In the genomic region with DNA sequence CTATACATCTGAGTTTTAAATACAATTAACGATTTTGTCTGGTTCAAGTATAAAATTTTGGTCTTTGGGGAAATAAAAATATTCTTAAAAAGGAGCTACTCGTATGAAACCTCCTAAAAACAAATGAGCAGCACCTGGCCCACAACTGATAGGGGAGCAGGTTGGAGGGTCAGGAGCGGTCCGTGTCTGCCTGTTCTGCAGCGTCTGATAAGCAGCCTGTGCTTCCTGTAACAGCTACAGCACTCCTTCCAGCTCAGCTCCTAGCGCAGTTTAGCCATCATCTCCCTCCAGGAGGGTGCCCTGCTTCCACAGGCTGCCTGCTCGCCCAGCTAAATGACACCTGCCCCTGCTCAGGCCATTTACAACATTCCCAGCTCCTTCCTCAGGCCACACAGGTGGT, we compare ENCODE assay signal across 12 mouse cellular contexts. TPM values are rescaled to one million over a fixed set of nuclear protein-coding genes. Genes with fewer than 3 reads are reported as not detected.
DNase-seq lines count a peak whose midpoint lies in the region; ATAC-seq and TF ChIP-seq lines count a peak whose summit lies in the region.
"Had no signal": no experiment of that assay in that cellular context is flagged by ENCODE, and none has a peak within 500 bp of the region (broad histone marks: within the 10 kb centered on the region; RNA-seq: fewer than 3 reads in every experiment).

No protein-coding gene starts in this region.

- no peaks in the 10 kb centered on the region for H3K27me3 ChIP-seq in cerebellum, adult 2 months (ENCODE audit: control insufficient read depth, insufficient read depth, low read length)
- no peaks in the 10 kb centered on the region for H3K27me3 ChIP-seq in kidney, embryonic 15.5 days
- no peaks in the 10 kb centered on the region for H3K27me3 ChIP-seq in kidney, embryonic 16.5 days (ENCODE audit: insufficient read depth, low read length)
- no peaks in the 10 kb centered on the region for H3K27me3 ChIP-seq in spleen, adult 2 months (ENCODE audit: control insufficient read depth, insufficient read depth, low read length)

- H3K27ac ChIP-seq in cerebellum, adult 2 months (ENCODE audit: insufficient read depth, low read length), result no peak overlapping the region
- H3K27ac ChIP-seq in kidney, embryonic 15.5 days, result no peak overlapping the region
- H3K27ac ChIP-seq in kidney, embryonic 16.5 days (ENCODE audit: low read length), result no peak overlapping the region
- H3K27ac ChIP-seq in spleen, adult 2 months (ENCODE audit: insufficient read depth, low read length), result peak overlapping the region; percentile 58; the same call in 1 of the 2 replicates
- H3K27ac ChIP-seq: forebrain, embryonic 10.5 days; limb, embryonic 10.5 days had no signal

- H3K4me1 ChIP-seq in cerebellum, adult 2 months (ENCODE audit: control insufficient read depth, insufficient read depth, low read length), result peaks cover 7% of the 10 kb centered on the region
- peaks cover 7% of the 10 kb centered on the region for H3K4me1 ChIP-seq in kidney, embryonic 15.5 days
- peaks cover 15% of the 10 kb centered on the region for H3K4me1 ChIP-seq in kidney, embryonic 16.5 days (ENCODE audit: insufficient read depth, low read length)
- peaks cover 8% of the 10 kb centered on the region; the same call in 1 of the 2 replicates for H3K4me1 ChIP-seq in spleen, adult 2 months (ENCODE audit: control insufficient read depth, insufficient read depth, insufficient read length)

- ATAC-seq in kidney, embryonic 15.5 days (replicated peaks; ENCODE audit: low FRiP score), result peak; percentile 87
- no peak for ATAC-seq in kidney, embryonic 16.5 days (ENCODE audit: low FRiP score, low TSS enrichment)
- ATAC-seq in hematopoietic stem cell, adult 5-6 weeks (replicated peaks in 1 of 2; ENCODE audit: insufficient read depth in 1 of 2, low FRiP score in 2 of 2, low TSS enrichment in 1 of 2, low read depth in 1 of 2, poor library complexity in 2 of 2, severe bottlenecking in 2 of 2), result peak; percentile 81 to 87

- peaks cover 7% of the 10 kb centered on the region for H3K36me3 ChIP-seq in kidney, embryonic 15.5 days
- no peaks in the 10 kb centered on the region for H3K36me3 ChIP-seq in kidney, embryonic 16.5 days (ENCODE audit: insufficient read depth, low read length)
- H3K36me3 ChIP-seq in spleen, adult 2 months (ENCODE audit: control insufficient read depth, insufficient read depth, low read length), result peaks cover 2% of the 10 kb centered on the region; the same call in 1 of the 2 replicates

- TF ChIP-seq POLR2A in cerebellum, adult 2 months (IDR thresholded peaks at IDR 0.05; ENCODE audit: borderline replicate concordance, insufficient read depth, low read length), result no peak
- no peak for TF ChIP-seq POLR2A in spleen, adult 2 months (IDR thresholded peaks at IDR 0.05; ENCODE audit: low read depth, low read length)

- no peak overlapping the region for H3K4me3 ChIP-seq in cerebellum, adult 2 months (replicated peaks; ENCODE audit: insufficient read depth, low read depth, low read length)
- H3K4me3 ChIP-seq in kidney, embryonic 15.5 days (replicated peaks), result no peak overlapping the region
- H3K4me3 ChIP-seq in kidney, embryonic 16.5 days (ENCODE audit: low read length), result no peak overlapping the region
- no peak overlapping the region for H3K4me3 ChIP-seq in spleen, adult 2 months (ENCODE audit: extremely low read depth, insufficient read depth, insufficient read length)
- H3K4me3 ChIP-seq: forebrain, embryonic 10.5 days; limb, embryonic 10.5 days had no signal

- WGBS in cerebellum, adult 2 months, result 32% methylated on average over 7 of the region's 7 CpGs
- WGBS in kidney, embryonic 15.5 days, result 51% methylated on average over 7 of the region's 7 CpGs
- 42% methylated on average over 7 of the region's 7 CpGs for WGBS in kidney, embryonic 16.5 days
- WGBS in spleen, adult 2 months, result 23% methylated on average over 7 of the region's 7 CpGs

- TF ChIP-seq CTCF in cerebellum, adult 2 months (IDR thresholded peaks at IDR 0.05; ENCODE audit: borderline replicate concordance, insufficient read depth, low read depth, low read length), result no peak
- no peak for TF ChIP-seq CTCF in spleen, adult 2 months (IDR thresholded peaks at IDR 0.05; ENCODE audit: extremely low read depth, insufficient read depth, insufficient read length, insufficient replicate concordance)

- peak; percentile 31 to 33 for DNase-seq in cerebellum, adult 2 months
- no peak for DNase-seq in cerebellum, adult 9-11 months
- no peak for DNase-seq in spleen, adult 2 months (ENCODE audit: low read depth in 1 of 2, low spot score in 2 of 2)
- DNase-seq in left cerebral cortex, postnatal 10 days (ENCODE audit: extremely low spot score in 1 of 2, low spot score in 2 of 2), result no peak
- DNase-seq in adrenal gland, adult 18-20 months (ENCODE audit: low spot score in 2 of 2), result no peak
- DNase-seq: B cell, adult 2 months had no signal

- H3K9me3 ChIP-seq in kidney, embryonic 15.5 days (replicated peaks), result no peaks in the 10 kb centered on the region
- H3K9me3 ChIP-seq in kidney, embryonic 16.5 days (ENCODE audit: low read length), result no peaks in the 10 kb centered on the region
- H3K9me3 ChIP-seq: forebrain, embryonic 10.5 days; limb, embryonic 10.5 days had no signal

- intact Hi-C loops in left cerebral cortex, postnatal 10 days (cut with DNase I), result no loop called here

- H3K9ac ChIP-seq in kidney, embryonic 15.5 days, result no peak overlapping the region
- no peak overlapping the region for H3K9ac ChIP-seq in kidney, embryonic 16.5 days (replicated peaks; ENCODE audit: low read length)

- H3K4me2 ChIP-seq in kidney, embryonic 15.5 days, result no peak overlapping the region
- no peak overlapping the region for H3K4me2 ChIP-seq in kidney, embryonic 16.5 days (replicated peaks; ENCODE audit: low read depth, low read length)
- H3K4me2 ChIP-seq: midbrain, embryonic 11.5 days had no signal

RNA-seq across cellular contexts. Expression of a gene that starts 13.8 kb away (rescaled TPM):
- 39.4 and 40.0 TPM in 2 replicates for polyA plus RNA-seq in cerebellum, adult 2 months (2012; rRNA removed)
- polyA plus RNA-seq in kidney, embryonic 15.5 days (2015; fragmentation: Nextera tagmentation; extraction: Ambion mirVana), result 93.1 and 95.5 TPM in 2 replicates
- 90.3 and 90.9 TPM in 2 replicates for polyA plus RNA-seq in kidney, embryonic 16.5 days (2015; fragmentation: Nextera tagmentation; extraction: Ambion mirVana)
- total RNA-seq in hematopoietic stem cell, adult 5-6 weeks (2017), result 476 and 482 TPM in 2 replicates
- polyA plus RNA-seq in spleen, adult 2 months (2012; rRNA removed), result 3.6 and 7.4 TPM in 2 replicates
- 10 to 100 TPM; 69.2 to 73.8 TPM for total RNA-seq in left cerebral cortex, postnatal 10 days (2021)
- 10 to 100 TPM; 55.9 to 72.4 TPM for total RNA-seq in adrenal gland, adult 18-20 months (2021)

Comparison
In these comparisons a context has a peak if more than half of its experiments do, and no peak if none do; other contexts are left out.
1. DNase-seq: peak in cerebellum, adult 2 months (2 of 2); none in cerebellum, adult 9-11 months (single experiment), spleen, adult 2 months (0 of 2), left cerebral cortex, postnatal 10 days (0 of 2) and adrenal gland, adult 18-20 months (0 of 2).